Mouse (Mus musculus): ENCODE measurements around the gene Dis3. TPM values are rescaled to one million over a fixed set of nuclear protein-coding genes. Genes with fewer than 3 reads are reported as not detected.

Dis3 gene
- polyA plus RNA-seq, 1 experiment: 12.5 TPM

DNA sequence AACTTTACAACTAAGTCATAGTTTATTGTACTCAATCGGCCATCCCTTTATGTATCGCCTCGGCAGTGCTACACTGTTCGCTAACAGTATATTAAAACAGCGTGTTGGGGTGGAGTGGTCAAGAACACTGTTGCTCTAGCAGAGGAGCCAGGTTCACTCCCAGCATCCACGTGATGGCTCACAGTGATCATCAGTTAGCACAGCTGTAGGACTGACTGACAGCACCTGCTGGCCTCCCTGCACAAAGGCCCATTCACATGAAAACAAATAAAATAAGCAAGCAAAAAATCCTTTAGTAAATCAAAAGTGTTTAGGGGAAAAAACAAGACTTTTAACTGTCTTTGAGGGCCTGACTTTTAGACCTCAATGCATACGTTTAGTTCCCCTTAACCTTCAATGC lies 10.6 kb downstream of the Dis3 start:
- H3K4me3 ChIP-seq (ENCODE audit: insufficient read depth, low read length): no peak overlapping the region

GRCm38 (mm10) chr14:99071146-99071545 lies 28.4 kb downstream of the Dis3 start:
- TF ChIP-seq CTCF (IDR thresholded peaks at IDR 0.05; ENCODE audit: extremely low read depth, insufficient read depth, low read length): no peak
- TF ChIP-seq POLR2A (IDR thresholded peaks at IDR 0.05; ENCODE audit: extremely low read depth, insufficient read depth, low read length): no peak
- H3K4me1 ChIP-seq (ENCODE audit: control insufficient read depth, insufficient read depth, low read length): no peaks in the 10 kb centered on the region
- no peak overlapping the region for H3K4me3 ChIP-seq (ENCODE audit: insufficient read depth, low read length)
- no peak overlapping the region for H3K27ac ChIP-seq (ENCODE audit: insufficient read depth, low read length)

More for the DNA sequence above, 10.6 kb downstream of the Dis3 start:
- TF ChIP-seq CTCF (IDR thresholded peaks at IDR 0.05; ENCODE audit: extremely low read depth, insufficient read depth, low read length) (no peak), POLR2A (IDR thresholded peaks at IDR 0.05; ENCODE audit: extremely low read depth, insufficient read depth, low read length) (no peak)
- no peak overlapping the region for H3K27ac ChIP-seq (ENCODE audit: insufficient read depth, low read length)
- H3K4me1 ChIP-seq (ENCODE audit: control insufficient read depth, insufficient read depth, low read length): no peaks in the 10 kb centered on the region

DNA sequence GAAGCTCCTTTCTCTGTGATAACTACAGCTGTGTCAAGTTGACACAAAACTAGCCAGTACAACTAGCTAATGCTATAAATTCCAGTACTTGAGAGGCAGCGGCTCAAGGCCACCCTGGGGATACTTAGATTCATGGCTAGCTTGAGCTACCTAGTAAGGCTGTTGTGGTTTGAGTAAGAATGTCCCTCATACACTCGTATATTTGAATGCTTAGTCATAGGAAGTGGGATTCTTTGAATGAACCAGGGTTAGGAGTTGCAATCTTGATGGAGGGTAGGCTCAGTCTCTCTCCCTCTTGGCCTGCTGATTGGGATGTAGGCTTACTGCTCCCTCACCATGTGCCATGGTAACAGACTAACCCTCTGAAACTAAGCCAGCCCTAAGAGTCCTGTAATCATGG lies 36.5 kb downstream of the Dis3 start:
- no peak overlapping the region for H3K4me3 ChIP-seq (ENCODE audit: insufficient read depth, low read length)
- H3K4me1 ChIP-seq (ENCODE audit: control insufficient read depth, insufficient read depth, low read length): peaks cover 2% of the 10 kb centered on the region; the same call in 1 of the 2 replicates
- TF ChIP-seq POLR2A (IDR thresholded peaks at IDR 0.05; ENCODE audit: extremely low read depth, insufficient read depth, low read length) (no peak), CTCF (IDR thresholded peaks at IDR 0.05; ENCODE audit: extremely low read depth, insufficient read depth, low read length) (no peak)
- no peak overlapping the region for H3K27ac ChIP-seq (ENCODE audit: insufficient read depth, low read length)

DNA sequence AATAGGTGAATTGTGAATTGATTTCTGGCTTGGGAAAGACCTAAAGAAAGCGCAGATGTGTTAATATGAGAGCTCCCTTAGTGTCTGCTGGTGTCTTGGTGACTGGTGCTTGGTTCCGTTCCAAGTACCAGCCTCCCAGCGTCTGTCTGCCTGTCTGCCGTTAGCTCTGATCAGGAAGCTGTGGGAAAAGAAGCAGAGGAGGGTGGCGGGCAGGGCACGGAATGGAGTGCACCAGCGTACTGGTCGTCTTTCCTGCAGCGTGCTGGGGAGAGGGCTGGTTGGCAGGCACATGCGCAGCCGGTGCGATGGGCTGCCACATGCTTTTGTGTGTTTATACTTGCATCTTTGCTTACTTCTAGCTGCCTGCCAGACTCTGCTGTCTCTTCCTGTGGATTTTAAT lies 39.0 kb downstream of the Dis3 start:
- TF ChIP-seq POLR2A (IDR thresholded peaks at IDR 0.05; ENCODE audit: extremely low read depth, insufficient read depth, low read length) (no peak), CTCF (IDR thresholded peaks at IDR 0.05; ENCODE audit: extremely low read depth, insufficient read depth, low read length) (no peak)
- 0 out of 2 replicates have a peak overlapping the region, but pooled peaks have one; percentile 8 for H3K4me3 ChIP-seq (ENCODE audit: insufficient read depth, low read length)
- no peak overlapping the region for H3K27ac ChIP-seq (ENCODE audit: insufficient read depth, low read length)
- peaks cover 2% of the 10 kb centered on the region; the same call in 1 of the 2 replicates for H3K4me1 ChIP-seq (ENCODE audit: control insufficient read depth, insufficient read depth, low read length)

DNA sequence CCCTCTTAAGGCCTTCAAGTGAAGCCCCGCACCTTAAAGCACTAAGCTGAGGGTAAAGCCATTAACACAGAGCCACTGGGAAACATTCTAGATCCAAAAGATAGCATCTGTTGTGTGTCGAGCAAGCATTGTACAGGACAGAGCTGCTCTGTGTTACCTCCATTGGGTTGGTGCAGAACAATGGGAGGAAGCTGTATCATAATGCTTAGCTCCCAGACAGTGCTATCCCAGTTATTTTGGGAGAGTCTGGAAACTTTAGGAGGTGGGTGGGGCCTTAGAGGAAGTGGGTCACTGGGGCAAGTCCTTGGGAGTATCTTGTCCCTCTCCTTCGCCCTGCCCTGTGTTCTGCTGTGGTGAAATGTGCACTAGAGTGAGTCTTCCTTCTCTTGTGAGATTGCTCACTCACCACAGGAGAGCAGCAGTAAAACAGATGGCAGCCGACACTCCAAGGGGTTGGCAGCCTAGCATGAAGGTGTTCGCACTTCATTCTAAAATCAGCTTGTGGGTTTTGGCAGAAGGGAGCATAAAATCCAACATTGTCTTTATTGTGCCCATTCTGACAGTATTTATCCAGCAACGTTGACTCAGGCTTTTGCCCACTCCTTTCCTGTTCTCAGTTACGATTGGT lies 40.5 kb downstream of the Dis3 start:
- TF ChIP-seq POLR2A (IDR thresholded peaks at IDR 0.05; ENCODE audit: extremely low read depth, insufficient read depth, low read length) (no peak), CTCF (IDR thresholded peaks at IDR 0.05; ENCODE audit: extremely low read depth, insufficient read depth, low read length) (no peak)
- Histone ChIP-seq H3K27ac (ENCODE audit: insufficient read depth, low read length) (no peak overlapping the region), H3K4me3 (ENCODE audit: insufficient read depth, low read length) (no peak overlapping the region), H3K4me1 (ENCODE audit: control insufficient read depth, insufficient read depth, low read length) (peaks cover 2% of the 10 kb centered on the region; the same call in 1 of the 2 replicates)

- TF ChIP-seq CTCF (IDR thresholded peaks at IDR 0.05; ENCODE audit: extremely low read depth, insufficient read depth, low read length) (no peak), POLR2A (IDR thresholded peaks at IDR 0.05; ENCODE audit: extremely low read depth, insufficient read depth, low read length) (no peak)
- Histone ChIP-seq H3K27ac (ENCODE audit: insufficient read depth, low read length) (no peak overlapping the region), H3K4me1 (ENCODE audit: control insufficient read depth, insufficient read depth, low read length) (peaks cover 6% of the 10 kb centered on the region), H3K4me3 (ENCODE audit: insufficient read depth, low read length) (peak overlapping the region; percentile 77)
Observed at GRCm38 (mm10) chr14:99046782-99047181, 52.8 kb downstream of the Dis3 start.

- H3K4me1 ChIP-seq (ENCODE audit: control insufficient read depth, insufficient read depth, low read length): peaks cover 6% of the 10 kb centered on the region
Observed at GRCm38 (mm10) chr14:99046031-99046781, 53.4 kb downstream of the Dis3 start, which contains the start of the genes Mzt1 and Bora. Gene Mzt1 (minus strand): TSS chr14:99046134. Gene Bora (plus strand): TSS chr14:99046222.

DNA sequence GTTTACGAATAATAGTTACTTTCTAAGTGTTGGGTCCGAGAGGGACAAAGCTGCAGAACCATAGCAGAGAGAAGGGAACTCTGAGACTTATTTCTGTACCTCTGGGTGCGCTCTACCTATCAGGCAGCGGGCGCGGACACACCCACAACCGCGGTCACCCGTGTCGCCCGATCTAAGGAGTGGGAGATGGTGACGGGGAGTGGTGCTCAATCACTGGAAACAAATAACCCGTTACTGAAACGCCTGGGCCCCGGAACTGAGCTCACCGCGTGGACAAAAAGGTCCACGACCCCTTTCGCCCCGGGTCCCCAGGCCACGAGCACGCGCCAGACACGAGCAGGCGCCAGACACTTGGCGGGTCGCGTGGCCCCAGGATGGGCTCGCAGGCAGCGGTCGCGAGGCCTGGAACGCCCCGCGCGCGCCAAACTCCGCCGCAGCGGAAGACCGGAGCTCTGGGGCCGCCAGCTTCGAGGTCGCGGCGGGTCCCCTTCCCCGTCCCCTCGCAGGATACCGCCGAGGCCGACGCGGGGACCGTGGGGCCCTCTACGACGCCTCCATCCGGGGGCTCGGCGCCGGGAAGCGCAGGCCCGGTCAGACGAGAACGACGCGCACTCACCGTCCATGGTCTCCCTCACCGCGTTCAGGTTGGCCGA lies 54.1 kb downstream of the Dis3 start:
- 0 out of 2 replicates have a peak overlapping the region, but pooled peaks have one; percentile 61 for H3K27ac ChIP-seq (ENCODE audit: insufficient read depth, low read length)
- TF ChIP-seq CTCF (IDR thresholded peaks at IDR 0.05; ENCODE audit: extremely low read depth, insufficient read depth, low read length) (no peak), POLR2A (IDR thresholded peaks at IDR 0.05; ENCODE audit: extremely low read depth, insufficient read depth, low read length) (no peak)
- H3K4me3 ChIP-seq (ENCODE audit: insufficient read depth, low read length): peak overlapping the region; percentile 77
- H3K4me1 ChIP-seq (ENCODE audit: control insufficient read depth, insufficient read depth, low read length): peaks cover 6% of the 10 kb centered on the region

More at GRCm38 (mm10) chr14:99046031-99046781, 53.4 kb downstream of the Dis3 start, which contains the start of the genes Mzt1 and Bora:
- peak within 1 kb of the TSS; percentile 77 for H3K4me3 ChIP-seq (ENCODE audit: insufficient read depth, low read length)
- no peak for TF ChIP-seq CTCF (IDR thresholded peaks at IDR 0.05; ENCODE audit: extremely low read depth, insufficient read depth, low read length)
- 0 out of 2 replicates have a peak, but pooled peaks have one; percentile 28 for TF ChIP-seq POLR2A (IDR thresholded peaks at IDR 0.05; ENCODE audit: extremely low read depth, insufficient read depth, low read length)
- H3K27ac ChIP-seq (ENCODE audit: insufficient read depth, low read length): 0 out of 2 replicates have a peak within 1 kb of the TSS, but pooled peaks have one; percentile 61

DNA sequence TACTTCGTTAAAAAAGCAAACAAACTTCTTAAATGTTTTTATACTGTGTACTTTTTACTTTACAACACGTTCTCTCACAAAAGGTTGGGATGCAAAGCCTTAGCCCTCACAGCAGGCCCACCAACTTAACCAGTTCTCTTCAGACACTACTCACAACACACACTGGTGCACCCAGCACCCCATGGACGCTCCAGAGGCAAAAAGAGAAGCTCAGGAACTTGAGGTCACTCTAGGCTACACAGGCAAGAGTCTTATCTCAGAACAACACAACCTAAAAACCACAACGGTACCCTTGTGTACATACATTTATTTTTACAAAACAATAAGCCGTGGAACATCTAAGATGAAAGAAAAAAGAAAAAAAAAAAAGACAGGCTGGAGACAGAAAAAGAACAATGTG lies 54.9 kb downstream of the Dis3 start:
- Histone ChIP-seq H3K4me3 (ENCODE audit: insufficient read depth, low read length) (no peak overlapping the region; the same call in none of the 2 replicates), H3K27ac (ENCODE audit: insufficient read depth, low read length) (no peak overlapping the region), H3K4me1 (ENCODE audit: control insufficient read depth, insufficient read depth, low read length) (peaks cover 6% of the 10 kb centered on the region)
- TF ChIP-seq CTCF (IDR thresholded peaks at IDR 0.05; ENCODE audit: extremely low read depth, insufficient read depth, low read length) (no peak), POLR2A (IDR thresholded peaks at IDR 0.05; ENCODE audit: extremely low read depth, insufficient read depth, low read length) (no peak)

All from cortical plate, adult 2 months (tissue).